Mouse (Mus musculus): Measurements from ENCODE around the gene Ucn2. TPM values are rescaled to one million over a fixed set of nuclear protein-coding genes. Genes with fewer than 3 reads are reported as not detected.

Ucn2 gene
- polyA plus RNA-seq, 1 experiment: 1.7 TPM

DNA sequence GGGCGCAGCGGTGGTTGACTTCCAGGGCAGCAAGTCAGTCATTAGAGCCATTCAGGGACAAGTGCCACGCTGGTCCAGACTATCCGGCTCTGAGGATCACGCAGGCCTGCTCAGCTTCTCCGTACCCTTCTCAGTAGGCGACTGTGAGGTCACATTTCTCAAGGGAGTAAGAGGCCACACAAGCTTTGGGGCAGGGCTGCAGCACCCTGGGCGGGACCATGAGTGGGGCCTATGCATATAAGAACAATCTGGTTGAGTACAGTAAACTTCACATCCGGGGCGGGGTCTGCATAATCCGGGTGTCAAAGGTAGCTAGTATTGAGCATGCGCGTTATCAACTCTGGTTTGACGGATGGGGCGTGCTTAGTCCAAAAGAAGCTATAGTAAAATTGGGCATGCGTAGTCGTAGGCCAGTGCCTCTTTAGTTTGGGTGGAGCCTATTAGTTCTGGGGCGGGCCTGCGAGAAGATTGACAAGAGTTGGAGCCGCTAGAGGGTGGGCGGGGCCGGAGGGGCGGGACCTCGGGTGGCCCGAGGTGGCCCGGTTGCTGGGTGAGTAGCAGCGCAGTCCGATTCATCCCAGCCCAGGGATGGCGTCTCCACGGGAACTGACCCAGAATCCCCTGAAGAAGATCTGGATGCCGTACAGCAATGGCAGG is 5.7 kb downstream of the Ucn2 start, which contains the start of gene Pfkfb4:
Gene Pfkfb4, plus strand, starts transcription at position 351 of the 657 bp plus-strand sequence.
- peak within 1 kb of the TSS; percentile 79 for H3K27ac ChIP-seq (ENCODE audit: insufficient read depth, low read length)
- no peak for TF ChIP-seq CTCF (IDR thresholded peaks at IDR 0.05; ENCODE audit: borderline replicate concordance, insufficient read depth, low read length)
- peak; percentile 97 for TF ChIP-seq POLR2A (IDR thresholded peaks at IDR 0.05; ENCODE audit: low read depth, low read length)
- H3K4me1 ChIP-seq (ENCODE audit: control insufficient read depth, insufficient read depth, low read length): no peaks in the 10 kb centered on the region
- H3K4me3 ChIP-seq (ENCODE audit: insufficient read depth, low read length): peak within 1 kb of the TSS; percentile 87

DNA sequence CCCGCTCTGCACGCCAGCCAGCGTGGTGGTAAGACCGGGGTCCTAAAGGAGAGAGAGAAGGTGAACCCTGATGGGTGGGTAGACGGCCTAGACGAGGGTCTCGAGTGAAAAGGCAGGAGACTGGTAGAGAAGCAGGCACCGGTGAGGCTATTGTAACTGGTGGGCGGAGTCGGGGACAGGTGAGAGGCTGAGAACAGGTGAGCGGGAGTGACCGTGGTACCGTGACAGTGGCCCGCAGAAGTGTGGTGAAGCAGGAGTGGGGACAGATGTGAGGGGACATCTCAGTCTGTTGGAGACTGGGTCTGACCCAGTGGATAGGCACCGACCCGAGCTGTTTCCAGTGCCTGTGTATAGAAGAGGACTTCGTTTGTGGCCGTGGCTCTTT is 6.3 kb downstream of the Ucn2 start:
- no peak for TF ChIP-seq POLR2A (IDR thresholded peaks at IDR 0.05; ENCODE audit: low read depth, low read length)
- Histone ChIP-seq H3K4me3 (ENCODE audit: insufficient read depth, low read length) (peak overlapping the region; percentile 87), H3K4me1 (ENCODE audit: control insufficient read depth, insufficient read depth, low read length) (no peaks in the 10 kb centered on the region), H3K27ac (ENCODE audit: insufficient read depth, low read length) (no peak overlapping the region)

DNA sequence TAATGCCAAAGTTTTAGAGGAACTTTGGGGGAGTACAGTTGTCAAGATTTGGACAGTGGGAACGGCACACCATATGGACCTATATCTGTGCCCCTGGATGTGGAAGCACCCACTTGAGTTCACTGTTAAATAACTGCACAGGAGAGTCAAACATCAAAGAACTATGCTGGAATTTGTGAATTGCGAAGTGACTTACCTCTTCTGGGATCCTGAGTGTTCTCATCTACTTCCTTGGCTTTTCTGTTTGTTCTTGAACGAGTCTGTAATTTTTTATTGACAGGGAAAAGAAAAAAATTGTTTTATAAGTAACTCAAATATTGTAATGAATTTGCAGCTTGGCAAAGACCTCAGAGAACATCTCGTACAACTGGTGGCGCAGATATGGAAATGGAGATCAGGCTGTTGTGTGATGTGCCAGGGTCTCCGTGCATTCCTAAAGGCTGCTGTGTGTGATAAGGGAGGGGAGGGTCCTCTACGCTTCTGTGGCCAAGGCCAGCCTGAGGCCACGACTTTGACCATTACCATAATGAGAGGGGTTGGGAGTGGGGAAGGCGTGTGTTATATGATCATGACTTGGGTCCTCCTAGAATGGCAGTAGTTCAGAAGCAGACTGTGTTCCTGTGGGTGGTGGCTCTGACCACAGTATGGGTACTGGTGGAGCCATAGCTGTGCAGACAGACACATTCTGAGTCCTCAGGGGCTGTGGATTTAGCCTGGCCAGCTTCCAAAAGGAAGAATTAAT is 7.0 kb downstream of the Ucn2 start:
- peak overlapping the region; percentile 87 for H3K4me3 ChIP-seq (ENCODE audit: insufficient read depth, low read length)
- TF ChIP-seq CTCF (IDR thresholded peaks at IDR 0.05; ENCODE audit: borderline replicate concordance, insufficient read depth, low read length) (no peak), POLR2A (IDR thresholded peaks at IDR 0.05; ENCODE audit: low read depth, low read length) (no peak)

DNA sequence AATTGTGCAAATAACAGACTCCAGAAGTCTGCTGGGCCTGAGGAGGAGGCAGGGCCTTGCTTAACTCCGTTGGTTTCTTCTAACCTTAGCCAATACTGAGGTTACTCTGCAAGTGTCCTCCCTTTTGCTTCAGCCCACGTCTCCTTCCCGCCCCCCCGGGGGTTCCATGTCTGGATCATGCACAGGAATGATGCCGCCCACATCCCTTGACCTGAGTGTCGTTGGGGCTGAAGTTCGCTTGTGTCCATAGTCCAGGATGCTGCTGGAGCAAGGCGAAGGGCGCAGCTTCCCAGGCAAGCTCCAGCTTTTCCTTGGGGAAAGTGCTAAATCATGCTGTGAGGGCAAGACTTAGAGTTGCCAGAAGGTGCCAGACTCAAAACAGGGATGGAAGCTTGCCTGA is 10.6 kb downstream of the Ucn2 start:
- Histone ChIP-seq H3K27ac (ENCODE audit: insufficient read depth, low read length) (no peak overlapping the region), H3K4me1 (ENCODE audit: control insufficient read depth, insufficient read depth, low read length) (no peaks in the 10 kb centered on the region), H3K4me3 (ENCODE audit: insufficient read depth, low read length) (no peak overlapping the region)
- TF ChIP-seq CTCF (IDR thresholded peaks at IDR 0.05; ENCODE audit: borderline replicate concordance, insufficient read depth, low read length) (no peak), POLR2A (IDR thresholded peaks at IDR 0.05; ENCODE audit: low read depth, low read length) (no peak)

More for the DNA sequence above, 7.0 kb downstream of the Ucn2 start:
- Histone ChIP-seq H3K4me1 (ENCODE audit: control insufficient read depth, insufficient read depth, low read length) (no peaks in the 10 kb centered on the region), H3K27ac (ENCODE audit: insufficient read depth, low read length) (no peak overlapping the region)

DNA sequence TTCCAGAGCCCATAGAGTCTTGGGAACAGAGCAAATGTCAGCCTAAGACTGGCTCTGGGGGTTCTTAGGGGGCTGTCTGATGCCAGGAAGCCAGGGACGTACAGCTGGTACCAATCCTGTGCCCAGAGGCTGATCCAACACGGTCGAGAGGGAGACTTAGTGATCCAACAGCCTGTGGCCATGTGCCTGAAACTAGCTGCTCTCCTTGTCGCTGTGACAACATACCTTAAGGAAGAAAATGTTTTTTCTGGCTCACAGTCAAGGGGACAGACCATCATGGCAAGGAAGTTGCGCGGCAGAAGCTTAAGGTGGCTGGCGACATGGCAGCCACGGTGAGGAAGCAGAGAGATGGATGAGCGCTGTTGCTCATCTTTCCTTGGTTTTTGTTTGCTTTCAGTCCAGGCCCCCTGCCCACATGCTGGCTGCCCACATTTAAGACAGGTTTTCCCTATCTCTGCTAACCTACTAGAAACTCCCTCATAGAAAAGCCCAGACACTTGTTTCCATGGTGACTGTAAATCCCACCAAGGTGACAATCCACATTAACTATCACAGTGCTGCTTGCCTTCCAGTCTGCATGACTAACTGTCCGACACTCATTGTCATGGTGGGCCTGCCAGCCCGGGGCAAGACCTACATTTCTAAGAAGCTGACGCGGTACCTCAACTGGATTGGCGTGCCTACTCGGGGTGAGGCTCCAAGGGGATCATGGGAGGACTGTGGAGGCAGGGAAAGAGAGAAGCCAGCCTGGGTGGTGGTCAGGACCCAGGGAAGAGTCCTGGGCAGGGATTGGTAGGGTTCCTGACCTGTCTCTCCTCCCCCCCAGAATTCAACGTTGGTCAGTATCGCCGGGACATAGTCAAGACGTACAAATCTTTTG is 12.7 kb downstream of the Ucn2 start:
- Histone ChIP-seq H3K4me1 (ENCODE audit: control insufficient read depth, insufficient read depth, low read length) (no peaks in the 10 kb centered on the region), H3K4me3 (ENCODE audit: insufficient read depth, low read length) (no peak overlapping the region), H3K27ac (ENCODE audit: insufficient read depth, low read length) (no peak overlapping the region)
- TF ChIP-seq CTCF (IDR thresholded peaks at IDR 0.05; ENCODE audit: borderline replicate concordance, insufficient read depth, low read length) (no peak), POLR2A (IDR thresholded peaks at IDR 0.05; ENCODE audit: low read depth, low read length) (no peak)

DNA sequence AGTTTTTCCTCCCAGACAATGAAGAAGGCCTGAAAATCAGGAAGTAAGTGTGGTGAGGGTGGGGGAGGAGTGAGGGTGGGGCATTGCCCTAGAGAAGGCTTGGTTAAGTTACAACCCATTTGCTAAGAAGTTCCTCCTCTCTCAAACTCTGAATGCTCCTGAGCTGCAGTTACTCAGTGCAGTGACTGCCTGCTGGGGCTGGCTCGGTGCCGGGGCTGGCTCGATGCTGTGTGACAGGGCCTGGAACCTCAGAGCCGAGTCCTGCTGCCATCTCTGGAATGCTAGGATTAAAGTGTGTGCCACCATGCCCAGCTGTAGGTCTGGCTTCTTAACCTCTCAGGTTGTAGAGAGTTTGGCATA is 13.3 kb downstream of the Ucn2 start:
- no peak for TF ChIP-seq POLR2A (IDR thresholded peaks at IDR 0.05; ENCODE audit: low read depth, low read length)
- no peak for TF ChIP-seq CTCF (IDR thresholded peaks at IDR 0.05; ENCODE audit: borderline replicate concordance, insufficient read depth, low read length)
- Histone ChIP-seq H3K4me3 (ENCODE audit: insufficient read depth, low read length) (no peak overlapping the region), H3K27ac (ENCODE audit: insufficient read depth, low read length) (no peak overlapping the region), H3K4me1 (ENCODE audit: control insufficient read depth, insufficient read depth, low read length) (no peaks in the 10 kb centered on the region)

DNA sequence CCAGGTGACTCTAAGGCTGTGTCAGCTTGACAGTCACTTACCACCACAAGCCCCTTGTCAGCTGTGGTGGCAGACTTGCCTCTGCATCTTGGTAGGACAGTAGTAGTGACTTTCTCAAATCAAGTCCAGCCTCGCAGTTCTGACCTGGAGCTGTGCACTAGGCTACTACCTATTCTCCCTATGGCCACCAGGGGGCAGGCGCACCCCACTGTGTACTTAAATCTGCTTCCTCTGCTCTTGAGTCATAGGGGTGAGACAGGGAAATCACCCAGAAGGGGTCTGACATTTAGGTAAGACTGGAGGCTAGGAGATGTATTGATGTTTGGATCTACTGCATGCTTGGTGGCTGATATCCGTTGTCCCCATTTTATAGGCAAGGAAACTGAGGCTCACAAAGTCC is 14.9 kb downstream of the Ucn2 start:
- H3K4me3 ChIP-seq (ENCODE audit: insufficient read depth, low read length): no peak overlapping the region
- peak; percentile 90 for TF ChIP-seq CTCF (IDR thresholded peaks at IDR 0.05; ENCODE audit: borderline replicate concordance, insufficient read depth, low read length)
- no peak for TF ChIP-seq POLR2A (IDR thresholded peaks at IDR 0.05; ENCODE audit: low read depth, low read length)
- no peak overlapping the region for H3K27ac ChIP-seq (ENCODE audit: insufficient read depth, low read length)
- H3K4me1 ChIP-seq (ENCODE audit: control insufficient read depth, insufficient read depth, low read length): no peaks in the 10 kb centered on the region

DNA sequence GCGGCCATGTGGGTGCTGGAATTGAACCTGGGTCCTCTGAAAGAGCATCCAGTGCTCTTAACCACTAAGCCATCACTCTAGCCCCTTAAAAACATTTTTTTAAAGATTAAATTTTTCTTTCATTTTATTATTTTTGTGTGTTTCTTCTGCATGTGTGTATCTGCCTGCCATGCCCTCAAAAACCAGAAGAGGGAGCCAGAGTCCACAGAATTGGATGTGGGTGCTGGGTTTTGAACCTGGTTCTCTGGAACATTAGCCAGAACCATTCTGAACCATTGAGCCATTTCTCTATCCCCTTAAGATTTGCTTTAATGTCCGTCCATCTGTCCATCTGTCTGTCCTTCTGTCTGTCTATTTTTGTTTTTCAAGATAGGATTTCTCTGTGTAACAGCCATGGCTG is 17.4 kb downstream of the Ucn2 start:
- Histone ChIP-seq H3K4me3 (ENCODE audit: insufficient read depth, low read length) (no peak overlapping the region), H3K27ac (ENCODE audit: insufficient read depth, low read length) (no peak overlapping the region), H3K4me1 (ENCODE audit: control insufficient read depth, insufficient read depth, low read length) (no peaks in the 10 kb centered on the region)
- TF ChIP-seq POLR2A (IDR thresholded peaks at IDR 0.05; ENCODE audit: low read depth, low read length) (no peak), CTCF (IDR thresholded peaks at IDR 0.05; ENCODE audit: borderline replicate concordance, insufficient read depth, low read length) (0 out of 2 replicates have a peak, but pooled peaks have one; percentile 11)

DNA sequence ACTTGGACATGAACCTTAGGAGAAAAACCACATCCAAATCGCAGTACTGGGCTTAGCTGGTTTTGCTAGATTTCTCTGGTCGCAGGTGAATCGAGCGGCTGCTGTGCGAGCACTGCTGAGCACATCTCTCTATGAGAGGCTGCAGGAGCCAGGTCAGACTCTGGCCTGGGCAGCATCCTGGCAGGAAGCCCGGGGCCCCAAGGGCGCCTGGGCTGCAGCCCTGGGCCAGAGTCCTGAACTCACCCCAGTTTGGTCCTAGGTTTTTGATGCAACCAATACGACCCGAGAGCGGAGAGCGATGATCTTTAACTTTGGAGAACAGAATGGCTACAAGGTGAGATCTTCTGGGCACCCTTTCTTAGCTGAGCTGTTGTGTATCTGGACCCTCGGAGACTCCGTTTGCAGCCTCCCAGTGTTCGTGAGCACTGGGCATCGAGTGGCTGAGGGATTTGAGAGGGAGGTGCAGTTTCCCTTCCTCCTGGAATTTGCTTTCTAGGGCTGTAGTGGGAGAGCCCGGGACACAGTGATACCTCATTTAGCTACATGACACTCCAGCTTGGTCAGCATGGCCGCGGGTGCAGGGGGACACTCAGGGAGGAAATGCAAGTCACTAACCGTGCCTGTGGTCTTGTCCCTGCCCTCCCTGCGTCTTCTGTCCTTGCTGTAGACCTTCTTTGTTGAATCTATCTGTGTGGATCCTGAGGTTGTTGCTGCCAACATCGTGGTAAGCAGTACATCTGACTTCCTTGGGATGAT is 21.4 kb downstream of the Ucn2 start:
- no peaks in the 10 kb centered on the region for H3K4me1 ChIP-seq (ENCODE audit: control insufficient read depth, insufficient read depth, low read length)
- TF ChIP-seq CTCF (IDR thresholded peaks at IDR 0.05; ENCODE audit: borderline replicate concordance, insufficient read depth, low read length) (no peak), POLR2A (IDR thresholded peaks at IDR 0.05; ENCODE audit: low read depth, low read length) (no peak)
- no peak overlapping the region for H3K4me3 ChIP-seq (ENCODE audit: insufficient read depth, low read length)
- no peak overlapping the region for H3K27ac ChIP-seq (ENCODE audit: insufficient read depth, low read length)

All from embryonic fibroblast, embryonic 13.5 days (primary cell).